Mouse (Mus musculus): ENCODE measurements around the gene Cluh. TPM values are rescaled to one million over a fixed set of nuclear protein-coding genes. Genes with fewer than 3 reads are reported as not detected.

The Cluh gene
- total RNA-seq, 4 experiments from 2014 or later, result 87.3 to 98.6 (median 92.7) TPM

GRCm38 (mm10) chr11:74647966-74648365 lies 1.3 kb upstream of the Cluh start:
- DNase-seq (ENCODE audit: low spot score in 2 of 2), result no peak

GRCm38 (mm10) chr11:74648676-74649075 lies 619 bp upstream of the Cluh start:
- DNase-seq (ENCODE audit: low spot score in 2 of 2), result no peak

GRCm38 (mm10) chr11:74649647-74650551 lies 604 bp downstream of the Cluh start:
- peak in 1 of 2 experiments; percentile 30 for DNase-seq (ENCODE audit: low spot score in 2 of 2)

DNA sequence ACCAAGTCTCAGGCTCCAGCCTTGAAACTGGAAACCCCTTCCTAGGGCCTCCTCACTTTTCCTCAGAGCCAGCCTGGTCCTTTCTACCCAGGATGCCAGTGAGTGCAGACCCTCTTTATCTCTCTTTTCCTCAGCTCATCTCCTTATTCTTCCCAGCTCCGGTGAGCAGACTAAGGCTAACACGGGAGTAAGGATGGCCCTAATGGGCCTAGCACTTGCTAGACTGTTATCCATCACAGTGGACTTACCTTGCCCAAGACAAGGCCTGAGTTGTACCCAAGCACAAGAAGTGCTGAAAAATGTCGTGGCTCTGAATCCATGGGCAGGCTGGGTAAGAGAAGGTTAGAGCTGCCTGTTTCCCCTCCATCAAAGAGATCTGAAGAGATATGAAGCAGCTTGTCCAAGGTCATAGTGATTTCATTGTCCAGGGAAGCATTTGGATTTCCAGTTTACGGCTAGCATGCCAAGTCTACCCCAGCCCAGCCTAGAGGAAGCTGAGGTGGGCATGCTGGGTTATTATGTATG lies 1.3 kb downstream of the Cluh start:
- DNase-seq (ENCODE audit: low spot score in 2 of 2), result no peak

DNA sequence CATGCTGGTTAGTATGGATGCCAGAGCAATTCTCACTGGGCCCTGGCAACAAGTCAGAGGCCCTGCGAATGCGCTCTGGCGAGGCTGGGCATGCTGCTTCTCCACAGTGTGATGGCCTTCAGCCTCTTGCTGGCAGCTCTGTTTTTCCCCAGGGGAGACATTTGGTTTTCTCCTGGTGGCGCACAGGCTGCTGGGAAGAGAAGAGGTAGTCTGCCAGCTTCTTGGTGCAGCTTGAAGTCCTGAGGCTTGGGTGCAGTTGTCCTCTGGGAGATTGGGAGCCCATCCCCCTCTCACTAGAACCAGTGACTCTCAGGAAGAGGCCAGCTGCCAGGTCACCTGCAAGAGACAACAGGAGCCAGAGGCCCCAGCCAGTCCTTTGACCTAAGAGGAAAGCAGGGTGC lies 3.5 kb downstream of the Cluh start:
- peak; percentile 33 to 50 for DNase-seq (ENCODE audit: low spot score in 2 of 2)

- DNase-seq (ENCODE audit: low spot score in 2 of 2), result peak; percentile 28 to 68
Measured at GRCm38 (mm10) chr11:74653385-74653784, 4.1 kb downstream of the Cluh start.

DNA sequence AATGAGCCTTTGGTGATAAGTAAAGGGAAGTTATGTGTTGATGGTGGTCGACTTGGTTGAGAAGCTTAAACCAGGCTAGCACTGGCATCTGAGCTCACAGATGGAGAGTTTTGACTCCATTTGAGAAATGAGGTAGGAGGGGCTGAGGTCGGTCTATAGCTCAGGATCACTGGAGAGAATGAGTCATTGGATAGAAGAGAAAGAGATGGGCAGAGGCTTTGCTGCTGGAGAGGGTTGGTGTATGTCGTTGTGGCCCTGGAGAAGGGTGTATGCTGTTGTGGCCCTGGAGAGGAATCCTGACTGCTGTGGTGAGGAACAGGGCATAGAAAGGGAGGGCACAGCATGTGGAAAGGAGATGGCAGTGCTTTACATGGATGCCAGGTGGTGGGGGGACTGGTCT lies 6.6 kb downstream of the Cluh start:
- no peak for DNase-seq (ENCODE audit: low spot score in 2 of 2)

DNA sequence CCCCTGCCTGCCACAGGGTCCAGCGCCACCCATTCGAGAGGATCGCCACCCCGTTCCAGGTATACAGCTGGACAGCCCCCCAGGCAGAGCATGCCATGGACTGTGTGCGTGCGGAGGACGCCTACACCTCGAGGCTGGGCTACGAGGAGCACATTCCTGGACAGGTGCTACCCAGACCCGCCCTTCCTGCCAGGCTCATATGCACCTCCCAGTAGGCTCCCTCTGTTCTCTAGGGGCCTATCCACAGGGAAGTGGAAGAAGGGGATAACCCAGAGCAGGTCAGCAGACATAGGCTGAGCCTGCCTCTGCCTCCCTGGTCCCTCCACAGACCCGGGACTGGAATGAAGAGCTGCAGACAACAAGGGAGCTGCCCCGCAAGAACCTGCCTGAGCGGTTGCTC lies 11.0 kb downstream of the Cluh start:
- DNase-seq (ENCODE audit: low spot score in 2 of 2), result no peak

- DNase-seq (ENCODE audit: low spot score in 2 of 2), result no peak
Measured at GRCm38 (mm10) chr11:74661641-74662040, 12.3 kb downstream of the Cluh start.

DNA sequence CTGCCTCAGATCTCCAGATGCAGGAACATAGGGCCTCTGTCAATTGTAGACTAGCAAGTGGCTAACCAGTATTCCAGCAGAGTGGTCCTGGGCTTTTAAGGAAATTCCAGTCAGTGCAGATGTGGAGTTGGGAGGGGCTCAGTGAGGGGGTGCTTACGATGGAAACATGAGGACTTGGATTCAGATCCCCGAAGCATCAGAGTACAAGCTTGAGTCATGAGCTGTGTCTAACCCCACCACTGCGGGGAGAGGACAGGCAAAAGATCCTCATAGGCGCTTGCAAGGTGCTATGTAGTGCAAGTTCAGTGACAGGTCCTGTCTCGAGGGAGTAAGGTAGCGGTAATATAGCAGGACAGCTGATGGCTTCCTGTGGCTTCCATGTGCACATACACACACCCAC lies 12.9 kb downstream of the Cluh start:
- DNase-seq (ENCODE audit: low spot score in 2 of 2), result no peak

- DNase-seq (ENCODE audit: low spot score in 2 of 2), result no peak
Measured at GRCm38 (mm10) chr11:74664279-74664678, 15.0 kb downstream of the Cluh start.

GRCm38 (mm10) chr11:74664906-74665305 lies 15.6 kb downstream of the Cluh start:
- DNase-seq (ENCODE audit: low spot score in 2 of 2), result no peak

GRCm38 (mm10) chr11:74665631-74666283 lies 16.5 kb downstream of the Cluh start:
- DNase-seq (ENCODE audit: low spot score in 2 of 2), result no peak

GRCm38 (mm10) chr11:74666284-74666652 lies 17.0 kb downstream of the Cluh start:
- no peak for DNase-seq (ENCODE audit: low spot score in 2 of 2)

DNA sequence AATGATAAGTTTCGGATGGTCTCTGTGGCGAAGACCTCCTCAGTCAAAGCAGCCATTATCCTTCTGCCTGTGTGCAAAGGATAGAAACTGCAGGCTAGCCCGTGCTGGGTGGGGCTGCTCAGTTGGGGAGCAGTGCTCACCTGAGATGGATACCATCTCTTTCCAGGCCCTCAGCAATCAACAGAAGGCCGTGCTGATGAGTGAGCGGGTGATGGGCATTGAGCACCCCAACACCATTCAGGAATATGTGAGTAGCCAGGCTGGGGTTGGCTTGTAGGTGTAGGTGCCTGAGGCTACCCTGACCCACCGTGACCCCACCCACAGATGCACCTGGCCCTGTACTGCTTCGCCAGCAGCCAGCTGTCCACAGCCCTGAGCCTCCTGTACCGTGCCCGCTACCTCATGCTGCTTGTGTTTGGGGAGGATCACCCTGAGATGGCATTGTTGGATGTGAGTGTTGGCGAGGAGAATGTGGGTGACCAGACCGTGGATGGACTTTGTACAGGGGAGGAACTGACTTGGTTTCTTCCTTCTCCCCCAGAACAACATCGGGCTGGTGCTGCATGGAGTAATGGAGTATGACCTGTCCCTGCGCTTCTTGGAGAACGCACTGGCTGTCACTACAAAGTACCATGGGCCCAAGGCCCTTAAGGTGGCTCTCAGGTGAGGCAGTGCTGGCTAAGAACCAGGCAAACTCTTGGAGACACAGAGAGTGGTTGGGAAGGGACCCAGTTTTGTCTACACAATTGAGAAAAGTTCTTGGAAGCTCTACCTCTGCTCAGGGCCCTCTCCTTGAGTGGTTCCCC lies 17.7 kb downstream of the Cluh start:
- DNase-seq (ENCODE audit: low spot score in 2 of 2), result no peak

- DNase-seq (ENCODE audit: low spot score in 2 of 2), result no peak
Measured at GRCm38 (mm10) chr11:74667582-74668010, 18.3 kb downstream of the Cluh start.

GRCm38 (mm10) chr11:74668466-74668865 lies 19.2 kb downstream of the Cluh start:
- DNase-seq (ENCODE audit: low spot score in 2 of 2), result no peak

GRCm38 (mm10) chr11:74668971-74669370 lies 19.7 kb downstream of the Cluh start:
- no peak for DNase-seq (ENCODE audit: low spot score in 2 of 2)

GRCm38 (mm10) chr11:74670151-74670550 lies 20.9 kb downstream of the Cluh start:
- no peak for DNase-seq (ENCODE audit: low spot score in 2 of 2)

- no peak for DNase-seq (ENCODE audit: low spot score in 2 of 2)
Measured at GRCm38 (mm10) chr11:74671013-74671412, 21.7 kb downstream of the Cluh start.

DNA sequence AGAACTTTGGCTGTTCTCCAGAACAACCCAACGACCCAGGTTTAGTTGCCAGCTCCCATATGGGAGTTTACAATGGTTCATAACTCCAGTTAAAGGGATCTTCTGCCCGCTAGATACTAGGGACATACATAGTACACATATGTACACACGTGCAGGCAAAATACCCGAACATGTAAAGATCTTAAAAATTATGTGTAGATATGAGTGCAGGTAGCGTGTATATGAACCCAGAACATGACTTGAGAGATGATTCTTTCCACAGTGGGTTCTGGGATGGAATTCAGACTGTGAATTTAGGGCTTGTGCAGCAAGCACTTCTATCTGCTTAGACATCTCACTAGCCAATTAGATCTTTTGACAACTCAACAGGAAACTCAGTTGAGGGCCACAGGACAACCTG lies 22.5 kb downstream of the Cluh start:
- DNase-seq (ENCODE audit: low spot score in 2 of 2), result no peak

All from gastrocnemius, adult 8-10 months (tissue).